Mouse (Mus musculus): ENCODE results near the gene Mapkapk5.

The Mapkapk5 gene

DNA sequence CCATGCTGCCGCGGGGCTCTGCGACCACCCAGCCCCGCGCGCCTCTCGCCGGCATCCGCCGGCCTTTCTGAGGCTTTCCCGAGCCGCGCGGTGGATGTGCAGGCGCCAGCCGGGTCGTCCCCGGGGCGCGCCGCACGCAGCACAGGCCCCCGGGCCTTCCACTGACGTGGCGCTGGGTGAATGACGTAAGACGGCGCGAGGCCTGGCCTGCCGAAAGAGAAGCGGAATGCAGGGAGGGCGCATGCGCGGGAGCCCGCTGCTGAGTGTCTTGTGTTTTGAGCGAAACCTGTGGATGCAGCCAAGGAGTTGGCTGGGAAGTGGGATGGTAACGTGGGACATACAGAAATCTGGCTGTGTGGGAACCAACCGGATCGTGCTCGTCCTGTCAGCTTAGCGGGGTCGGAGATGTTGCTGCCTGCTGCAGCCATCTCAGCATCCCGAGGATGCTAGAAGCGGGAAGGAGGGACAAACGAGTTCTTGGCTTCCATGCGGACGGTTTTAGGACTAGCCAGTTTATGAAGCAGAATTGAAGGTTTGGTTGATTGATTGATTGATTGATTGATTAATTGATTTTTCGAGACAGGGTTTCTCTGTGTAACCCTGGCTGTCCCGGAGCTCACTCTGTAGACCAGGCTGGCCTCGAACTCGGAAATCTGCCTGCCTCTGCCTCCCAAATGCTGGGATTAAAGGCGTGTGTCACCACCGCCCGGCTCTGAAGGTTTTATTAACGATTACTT, at the start of gene Mapkapk5:
Gene Mapkapk5 (minus strand): TSS at position 113 of the 737 bp plus-strand sequence.
- peak; percentile 94 for DNase-seq (ENCODE audit: low spot score)

DNA sequence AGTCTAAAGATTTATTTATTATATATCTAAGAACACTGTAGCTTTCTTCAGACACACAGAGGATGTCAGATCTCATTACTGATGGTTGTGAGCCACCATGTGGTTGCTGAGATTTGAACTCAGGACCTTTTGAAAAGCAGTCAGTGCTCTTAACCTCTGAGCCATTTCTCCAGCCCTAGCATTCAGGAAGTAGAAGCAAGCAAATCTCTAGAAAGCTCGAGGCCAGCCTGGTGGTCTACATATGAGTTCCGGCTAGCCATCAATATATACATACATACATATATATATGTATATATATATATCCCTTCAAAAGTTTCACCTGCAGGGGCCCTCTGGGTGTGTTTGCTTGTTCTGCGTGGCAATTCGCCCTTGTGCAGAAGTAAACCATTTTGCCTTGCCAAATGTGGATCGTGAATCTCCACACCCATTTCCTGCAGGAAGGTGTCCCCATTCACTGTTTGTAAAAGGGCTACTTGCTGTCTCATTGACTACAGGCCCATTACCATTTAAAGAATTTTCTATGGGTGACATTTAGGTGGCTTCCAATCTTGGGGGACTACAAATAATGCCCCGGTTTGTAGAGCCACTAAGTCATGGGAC, 49.1 kb upstream of the Mapkapk5 start:
- DNase-seq (ENCODE audit: low spot score) = no peak

DNA sequence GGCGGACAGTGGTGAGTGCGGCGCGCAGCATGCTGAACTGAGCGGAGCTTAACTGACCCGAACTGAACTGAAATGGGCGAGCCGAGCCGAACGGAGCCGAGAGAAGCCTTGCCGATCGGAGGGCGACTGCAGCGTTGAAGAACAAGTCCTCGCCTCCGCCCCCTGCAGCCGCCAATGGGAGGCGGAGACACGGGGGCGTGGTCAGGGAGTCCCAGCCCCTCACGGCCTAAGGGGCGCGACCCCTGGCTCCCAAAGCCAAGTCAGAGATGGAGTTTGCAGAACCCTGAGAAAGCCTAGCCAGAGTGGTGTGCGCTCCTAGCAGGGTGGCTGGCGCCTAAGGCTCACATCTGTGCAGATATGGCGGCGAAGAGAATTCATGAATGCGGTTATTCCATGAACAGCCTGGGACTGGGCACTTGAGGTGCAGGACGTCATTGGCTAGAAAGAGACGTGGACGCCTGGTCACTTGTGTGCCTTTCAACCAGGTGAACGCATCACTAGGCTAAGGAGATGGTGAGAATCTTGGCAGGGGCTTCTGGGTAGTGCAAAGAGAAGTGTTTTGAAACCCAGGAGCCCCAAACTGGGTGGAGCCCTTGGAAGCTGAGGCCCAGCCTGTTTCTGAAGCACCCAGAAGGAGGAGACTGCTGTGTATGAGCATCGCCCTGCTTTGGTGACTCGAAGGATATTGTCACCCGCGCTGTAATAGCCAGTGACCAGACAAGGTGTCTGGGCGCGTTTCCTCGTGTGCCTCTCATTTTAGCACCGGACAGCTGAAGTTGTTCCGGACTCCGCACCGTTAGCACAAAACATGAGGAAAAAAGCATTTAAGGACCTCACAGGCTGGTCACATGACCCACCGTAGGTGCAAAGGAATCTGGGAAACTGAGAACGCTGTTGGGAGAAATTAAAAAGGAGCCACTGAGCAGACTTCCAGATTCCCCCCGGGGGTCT, 48.0 kb upstream of the Mapkapk5 start, which contains the start of gene Aldh2:
Gene Aldh2 (minus strand): TSS at position 374 of the 951 bp plus-strand sequence.
- peak; percentile 55 for DNase-seq (ENCODE audit: low spot score)

DNA sequence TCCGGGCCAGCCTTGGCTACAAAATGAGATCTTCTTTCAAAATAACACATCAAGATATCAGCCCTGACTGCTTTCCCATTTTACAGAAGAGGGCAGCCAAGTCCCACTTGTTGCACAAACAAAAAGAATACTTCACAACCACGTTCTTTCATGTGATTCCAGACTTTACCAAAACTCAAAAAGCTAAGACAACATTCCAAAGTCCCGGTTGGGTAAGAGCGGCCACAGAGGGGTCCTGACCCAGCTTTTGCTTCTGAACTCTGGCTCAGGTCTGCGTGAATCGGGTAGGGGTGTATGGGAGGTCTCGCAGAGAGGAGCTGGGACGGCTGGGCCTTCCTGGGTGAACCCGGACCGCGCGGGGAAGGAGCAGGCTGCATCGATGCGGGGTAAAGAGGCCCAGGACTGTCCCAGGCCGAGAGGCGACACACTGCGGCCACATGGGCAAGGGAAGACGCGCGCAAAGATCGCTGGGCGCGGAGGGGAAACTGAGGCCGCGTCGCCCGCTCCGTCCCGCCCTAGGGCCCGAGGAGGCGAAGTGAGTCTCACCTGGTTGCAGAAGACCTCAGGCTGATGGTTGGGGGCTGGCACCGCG, 47.2 kb upstream of the Mapkapk5 start:
- DNase-seq (ENCODE audit: low spot score) = no peak

DNA sequence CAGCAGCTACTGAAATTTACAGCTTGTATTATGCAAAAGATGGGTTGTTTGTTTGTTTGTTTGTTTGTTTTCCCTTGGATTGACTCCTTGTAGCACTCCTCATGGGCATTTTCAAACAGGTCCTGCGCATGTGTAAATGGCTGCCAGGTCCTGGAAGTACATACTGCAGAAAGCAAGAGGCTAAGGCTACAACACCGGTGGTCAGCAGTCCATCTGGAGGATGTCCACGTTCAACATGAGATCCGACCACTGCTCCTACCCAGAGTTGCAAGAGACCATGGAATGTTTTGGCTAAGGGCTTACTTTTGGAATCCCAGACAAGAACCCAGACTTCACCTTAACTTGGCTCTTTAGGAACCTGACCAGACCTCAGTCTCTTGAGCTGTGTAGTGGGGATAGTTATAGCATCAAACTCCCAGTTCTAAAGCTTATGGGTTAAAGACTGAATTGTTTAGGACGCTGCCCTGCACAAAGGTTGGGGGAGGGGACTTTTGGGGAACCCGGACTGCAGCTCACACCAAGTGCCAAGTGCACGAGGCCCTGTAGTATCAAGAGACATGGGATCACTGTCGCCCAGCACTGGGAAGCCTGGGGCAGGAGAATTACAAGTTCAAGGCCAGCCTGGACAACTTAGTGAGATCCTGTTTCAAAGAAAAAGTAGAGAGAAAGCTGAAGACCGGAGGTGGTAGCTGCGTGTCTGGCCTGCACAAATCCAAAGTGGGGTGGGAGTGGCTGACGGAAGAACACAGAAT, 46.5 kb upstream of the Mapkapk5 start:
- DNase-seq (ENCODE audit: low spot score) = no peak

DNA sequence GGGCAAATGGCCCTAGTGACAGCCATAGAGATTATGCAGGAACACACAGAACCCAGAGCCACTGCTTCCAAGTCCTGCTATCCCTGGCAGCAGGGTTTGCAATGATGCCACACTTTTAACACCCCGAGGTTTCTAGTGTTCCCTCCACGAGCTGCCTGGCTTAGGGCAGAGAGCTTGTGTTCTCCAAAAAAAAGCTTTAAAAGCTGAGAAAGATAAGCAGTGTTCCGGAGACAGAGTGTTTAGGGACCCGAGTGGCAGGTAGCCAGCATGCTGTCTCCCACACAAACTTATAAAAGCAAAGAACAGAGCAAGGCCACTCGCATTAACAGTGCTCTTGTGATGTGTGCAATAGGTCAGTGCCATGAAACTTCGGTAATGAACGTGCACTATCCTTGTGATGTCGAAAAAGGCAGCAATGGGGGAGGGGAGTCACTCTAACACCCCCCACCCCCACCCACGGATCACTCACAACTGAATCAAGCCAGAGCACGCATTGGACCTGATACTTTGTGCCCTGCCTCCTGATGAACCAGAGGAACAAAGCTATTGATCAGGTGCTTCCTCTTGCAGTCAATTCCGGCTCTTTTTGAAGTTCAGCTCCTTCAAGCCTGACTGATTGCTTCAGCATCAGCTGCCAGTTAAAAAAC, 45.8 kb upstream of the Mapkapk5 start:
- DNase-seq (ENCODE audit: low spot score) = no peak

DNA sequence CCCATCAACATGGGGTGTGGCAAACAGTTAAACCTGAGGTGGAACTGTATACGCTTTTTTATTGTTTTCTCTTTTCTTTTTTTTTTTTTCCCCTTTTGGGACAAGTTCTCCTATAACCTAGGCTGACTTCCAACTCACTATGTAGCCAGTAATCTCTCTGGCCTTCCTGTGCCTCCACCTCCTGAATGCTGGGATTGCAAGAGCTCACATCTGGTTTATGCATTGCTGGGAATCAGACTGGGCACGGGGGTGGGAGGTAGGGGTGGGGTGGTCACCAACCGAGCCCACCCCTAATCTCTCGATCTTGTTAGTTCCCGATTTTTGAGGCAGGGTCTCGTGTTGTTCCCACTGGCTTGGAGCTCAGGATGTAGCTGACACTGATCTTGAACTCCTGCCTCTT, 44.2 kb upstream of the Mapkapk5 start:
- no peak for DNase-seq (ENCODE audit: low spot score)

DNA sequence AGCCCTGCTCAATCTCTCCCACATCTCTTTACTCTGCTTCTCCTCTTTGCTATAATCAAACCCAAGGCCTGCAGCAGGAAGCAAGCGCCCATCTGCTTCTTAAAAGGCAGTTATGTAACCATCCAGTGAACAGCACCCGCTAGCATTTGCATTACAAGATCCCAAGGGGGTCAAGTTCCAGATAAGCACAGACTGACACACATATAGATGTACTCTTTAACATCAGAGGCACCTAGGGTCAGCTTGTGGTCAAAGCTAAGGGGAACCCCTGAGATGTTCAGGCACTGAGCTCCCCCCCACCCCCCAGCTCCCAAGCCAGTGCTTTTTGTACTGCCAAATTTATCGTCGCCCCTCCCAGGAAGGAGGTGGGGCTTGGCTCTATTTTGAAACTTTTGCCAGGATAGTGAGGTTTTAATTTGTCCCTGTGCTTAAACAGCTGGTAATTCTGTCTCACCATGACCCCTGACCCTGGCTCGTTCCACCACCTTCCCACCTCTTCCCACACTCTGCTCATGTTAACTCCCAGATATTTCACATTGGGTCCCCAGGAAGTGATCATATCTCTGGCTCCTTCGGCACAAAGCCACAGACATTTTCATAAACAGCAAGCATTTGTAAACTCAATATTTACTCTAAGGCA, 40.8 kb upstream of the Mapkapk5 start:
- no peak for DNase-seq (ENCODE audit: low spot score)

DNA sequence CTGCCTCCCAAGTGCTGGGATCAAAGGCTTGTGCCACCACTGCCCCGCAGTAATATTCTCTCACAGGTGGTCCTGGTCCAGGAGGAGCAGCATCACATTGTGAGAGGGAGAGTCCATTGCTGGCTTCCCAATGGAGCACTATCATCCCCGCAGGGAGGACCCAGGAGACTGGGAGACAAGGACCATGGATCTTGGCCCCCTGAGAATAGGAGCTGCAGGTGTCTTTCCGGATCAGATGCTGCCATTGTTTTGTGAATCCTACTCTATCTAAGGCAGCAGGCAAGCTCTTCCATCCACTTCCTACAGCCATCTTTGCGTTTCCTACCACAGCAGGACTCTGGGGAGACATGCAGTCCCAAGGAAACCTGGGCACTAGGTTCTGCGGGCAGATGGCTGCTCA, 40.0 kb upstream of the Mapkapk5 start:
- no peak for DNase-seq (ENCODE audit: low spot score)

DNA sequence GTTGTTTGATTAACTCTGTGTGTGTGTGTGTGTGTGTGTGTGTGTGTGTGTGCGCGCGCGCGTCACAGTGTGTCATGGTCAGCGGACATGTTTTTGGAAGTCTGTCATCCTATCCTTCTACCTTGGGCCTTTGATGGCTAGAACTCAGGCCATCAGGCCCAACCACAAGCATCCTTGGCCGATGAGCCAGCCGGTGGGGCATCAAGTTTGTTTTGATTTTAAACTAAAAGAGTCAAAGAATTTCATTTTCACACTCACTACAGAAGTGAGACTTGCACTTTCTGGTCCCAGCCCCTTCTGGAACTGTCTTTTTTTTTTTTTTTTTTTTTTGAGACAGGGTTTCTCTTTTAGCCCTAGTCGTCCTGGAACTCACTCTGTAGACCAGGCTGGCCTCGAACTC, 39.3 kb upstream of the Mapkapk5 start:
- DNase-seq (ENCODE audit: low spot score) = no peak

DNA sequence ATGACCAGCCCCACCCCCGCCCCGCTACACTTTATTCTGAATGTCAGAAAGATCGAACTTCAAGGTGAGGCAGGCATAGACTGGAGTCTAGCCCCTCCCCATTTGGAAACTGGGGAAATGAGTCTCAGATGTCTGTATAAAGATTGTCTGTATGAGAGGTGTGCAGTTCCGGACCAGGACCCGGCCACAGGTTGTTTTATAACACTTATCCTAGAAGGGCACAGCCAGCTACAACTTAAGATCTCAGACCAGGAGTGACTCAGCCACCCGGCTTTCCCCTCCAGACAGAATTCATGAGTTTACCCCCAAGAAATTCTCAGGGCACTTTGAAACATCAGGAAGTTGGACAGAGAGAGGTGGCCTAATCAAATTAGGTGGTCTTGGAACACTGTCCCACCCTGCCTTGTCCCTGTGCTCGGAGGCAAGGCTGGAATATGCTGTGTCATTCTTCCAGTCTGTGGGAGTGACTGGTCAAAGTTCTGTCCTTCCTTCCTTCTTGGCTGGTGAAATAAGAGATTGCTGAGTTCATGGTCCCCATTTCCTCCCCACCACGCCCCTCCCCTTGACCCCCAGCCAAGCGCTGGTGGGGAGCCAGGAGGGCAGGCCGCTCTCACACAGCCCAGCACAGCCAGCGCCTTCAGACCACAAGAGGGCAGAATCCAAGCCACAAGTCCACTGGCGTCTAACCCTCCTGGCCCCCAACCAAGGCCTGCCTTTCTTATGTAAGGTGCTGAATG, 38.2 kb upstream of the Mapkapk5 start:
- DNase-seq (ENCODE audit: low spot score) = peak; percentile 67

DNA sequence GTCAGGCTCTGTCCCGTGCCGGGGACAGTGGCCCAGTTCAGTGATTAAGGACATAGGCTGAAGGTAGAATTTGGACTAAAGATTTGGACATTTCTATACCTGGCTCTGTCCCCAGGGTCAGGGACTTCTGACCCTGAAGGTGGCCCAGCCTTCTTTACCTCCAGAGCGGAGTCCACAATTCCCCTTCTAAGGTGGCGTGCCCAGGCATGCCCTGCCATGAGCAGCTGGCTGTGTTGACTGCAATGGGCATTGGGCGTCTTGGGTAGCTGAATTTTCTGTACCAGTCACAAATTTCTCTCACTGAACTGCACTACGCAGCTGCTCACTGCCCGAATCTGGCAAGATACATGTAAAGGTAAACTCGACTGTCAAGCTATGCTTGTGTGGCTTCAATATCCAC, 36.2 kb upstream of the Mapkapk5 start:
- DNase-seq (ENCODE audit: low spot score) = no peak

DNA sequence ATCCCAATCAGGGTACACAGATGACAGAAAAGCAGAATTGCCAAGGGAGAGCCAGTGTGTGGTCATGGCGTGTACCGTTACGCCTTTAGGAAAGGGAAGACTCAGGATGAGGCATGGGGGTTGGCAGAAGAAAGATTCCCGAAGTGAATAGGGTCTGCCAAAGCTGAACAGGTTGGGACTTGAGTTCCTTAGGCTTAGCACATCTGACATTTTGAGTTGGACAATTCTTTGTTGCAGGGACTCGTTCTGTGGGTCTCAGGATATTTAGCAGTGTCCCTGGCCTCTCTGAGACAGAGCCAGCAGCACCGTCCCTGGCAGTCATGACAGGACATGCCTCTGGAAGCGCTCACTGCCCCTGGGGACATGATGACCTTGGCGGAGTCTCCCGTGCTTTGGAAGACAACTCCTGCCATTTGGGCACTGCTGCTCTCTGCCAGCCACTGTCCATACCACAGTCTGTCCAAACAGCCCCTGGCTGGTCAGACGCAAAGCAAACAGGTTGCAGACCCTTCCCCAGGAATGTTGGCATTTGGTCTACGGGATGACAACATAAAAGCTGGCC, 31.3 kb upstream of the Mapkapk5 start:
- DNase-seq (ENCODE audit: low spot score) = no peak

DNA sequence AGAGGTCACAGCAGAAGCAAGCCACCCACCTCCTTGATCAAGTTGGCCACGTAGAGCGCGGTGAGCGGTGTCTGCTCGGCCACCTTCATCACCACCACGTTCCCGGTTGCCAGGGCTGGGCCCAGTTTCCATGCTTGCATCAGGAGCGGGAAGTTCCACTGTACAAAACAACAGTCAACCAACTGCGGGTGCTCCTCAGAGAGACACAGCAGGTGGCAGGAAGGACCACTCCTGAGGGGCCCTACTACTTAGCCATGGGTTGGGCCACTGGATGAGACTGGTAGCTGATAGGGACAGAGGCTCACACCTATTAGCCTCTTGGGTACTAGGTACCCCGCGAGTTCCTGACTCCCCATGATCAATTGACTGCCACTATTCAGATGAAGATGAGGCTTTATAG, 30.2 kb upstream of the Mapkapk5 start:
- no peak for DNase-seq (ENCODE audit: low spot score)

DNA sequence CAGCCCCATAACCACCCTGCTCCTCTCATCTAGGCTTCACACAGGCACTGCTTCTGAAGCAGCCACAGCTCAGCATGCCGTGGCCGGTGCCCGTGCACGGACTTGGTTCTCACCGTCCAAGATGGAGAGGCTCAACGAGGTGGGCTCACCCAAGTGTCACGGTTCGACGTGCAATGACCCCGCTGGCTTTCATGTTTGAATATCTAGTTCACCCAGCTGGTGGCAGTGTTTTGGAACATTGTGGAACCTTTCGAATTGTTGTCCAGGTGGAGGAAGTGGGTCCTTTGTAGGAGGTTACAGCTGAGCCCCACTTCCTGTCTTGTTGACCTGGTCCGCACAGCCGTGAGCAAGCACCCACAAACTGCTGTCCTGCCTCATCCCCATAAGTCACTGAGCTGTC, 28.4 kb upstream of the Mapkapk5 start:
- no peak for DNase-seq (ENCODE audit: low spot score)

DNA sequence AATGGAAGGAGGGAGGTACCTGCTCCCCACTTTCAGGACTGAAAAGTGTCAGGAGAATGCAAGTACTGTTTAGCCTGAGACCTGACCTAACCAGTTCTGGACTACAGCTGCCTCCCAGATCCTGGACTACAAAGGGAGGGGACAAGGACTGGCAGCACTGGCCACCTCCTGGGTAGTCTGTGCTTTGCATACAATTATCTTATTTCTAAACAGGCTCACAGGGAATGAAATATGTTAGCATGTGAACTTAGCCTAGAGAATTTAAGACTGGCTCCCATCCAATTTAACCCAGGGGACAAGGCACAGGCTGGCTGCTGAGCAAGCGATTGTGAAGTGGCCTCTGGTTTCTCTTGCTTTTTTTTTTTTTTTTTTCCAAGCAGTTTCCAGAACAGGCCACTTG, 25.1 kb upstream of the Mapkapk5 start:
- no peak for DNase-seq (ENCODE audit: low spot score)

DNA sequence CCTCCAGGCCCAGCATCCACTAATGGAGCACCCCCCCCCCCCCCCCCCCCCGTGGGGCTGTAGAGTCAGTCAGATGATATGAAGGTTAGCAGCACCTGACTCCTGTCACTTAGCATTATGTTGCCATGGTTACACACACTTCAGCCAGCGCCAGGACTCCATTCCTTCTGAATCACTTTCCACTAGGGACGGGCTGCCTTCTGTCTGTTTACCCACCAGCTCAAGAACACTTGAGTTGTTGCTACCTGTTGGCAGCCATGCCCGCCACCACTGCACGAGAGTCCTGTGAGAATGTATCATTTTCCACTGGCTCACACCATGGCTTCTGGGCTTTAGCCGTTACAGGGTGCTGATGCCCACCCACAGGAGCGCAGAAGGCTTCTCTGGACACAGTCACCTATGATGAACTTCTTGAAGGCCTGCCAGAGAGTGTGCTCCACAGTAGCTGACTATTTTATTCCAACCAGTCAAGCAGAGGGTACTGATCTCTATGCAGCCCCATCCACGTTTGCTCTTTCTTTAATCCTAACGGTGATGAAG, 24.2 kb upstream of the Mapkapk5 start:
- DNase-seq (ENCODE audit: low spot score) = no peak

DNA sequence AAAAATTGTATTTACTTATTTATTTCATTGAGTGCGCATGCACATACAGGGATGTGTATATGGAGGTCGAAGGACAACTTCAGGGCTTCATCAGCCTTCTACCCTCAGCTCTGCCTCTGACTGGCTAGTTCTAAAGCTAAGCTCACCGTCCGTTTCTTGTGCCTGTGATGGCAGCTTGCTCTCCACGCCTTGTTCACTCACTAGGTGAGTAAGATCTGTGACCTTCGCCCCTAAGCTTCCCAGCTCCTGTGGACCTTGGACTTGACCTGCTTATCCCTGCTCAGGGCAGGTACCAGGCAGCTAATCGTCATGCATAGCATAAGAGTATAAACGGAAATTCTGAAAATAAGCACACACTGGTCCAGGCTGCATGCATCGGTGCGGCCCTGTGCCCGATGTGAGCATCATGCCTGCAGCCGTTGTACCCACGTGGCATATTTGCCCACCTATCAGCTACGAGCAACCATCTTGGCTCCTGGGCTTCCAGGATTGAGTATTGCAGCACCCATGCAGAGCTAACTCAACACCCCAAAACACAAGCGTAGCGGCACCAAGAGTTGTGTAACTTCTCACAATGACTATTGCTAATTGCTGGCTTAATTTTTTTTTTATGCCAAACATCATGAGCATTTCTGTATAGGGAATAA, 20.5 kb upstream of the Mapkapk5 start:
- DNase-seq (ENCODE audit: low spot score) = no peak

DNA sequence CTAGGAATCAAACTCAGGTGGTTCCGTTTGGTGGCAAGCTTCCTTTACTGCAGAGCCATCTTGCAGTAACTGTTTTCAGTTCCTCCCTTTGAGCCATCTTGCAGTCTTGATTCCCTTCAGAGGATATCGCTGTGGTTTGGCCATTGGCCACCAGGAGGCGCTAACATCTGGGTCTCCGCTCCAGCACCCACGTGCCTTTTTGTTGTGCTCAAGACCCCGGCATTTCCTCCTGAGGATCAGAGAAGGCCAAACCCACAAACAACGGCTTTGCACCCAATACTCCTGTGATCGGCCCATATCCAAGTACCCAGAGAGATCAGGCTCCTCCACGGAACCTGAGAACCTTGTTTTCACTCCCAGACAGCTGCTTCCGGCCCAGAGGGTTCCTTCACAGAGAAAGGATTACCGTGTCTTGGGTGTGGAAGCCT, 18.8 kb upstream of the Mapkapk5 start:
- DNase-seq (ENCODE audit: low spot score) = peak; percentile 61

Data from urinary bladder, postnatal 10 days (tissue).